Mouse (Mus musculus): ENCODE data around the gene Samd4.

- TF ChIP-seq CTCF (IDR thresholded peaks at IDR 0.05; ENCODE audit: low read depth, low read length) (no peak), POLR2A (IDR thresholded peaks at IDR 0.05; ENCODE audit: borderline replicate concordance, low read depth, low read length) (no peak)
Observed at GRCm38 (mm10) chr14:47083838-47084237, 201.2 kb downstream of the Samd4 start.

Measured in bone marrow macrophage, adult 2 months (primary cell).